Mouse (Mus musculus) hindbrain, embryonic 16.5 days (tissue): ENCODE data around the gene Pom121. TPM values are rescaled to one million over a fixed set of nuclear protein-coding genes. Genes with fewer than 3 reads are reported as not detected.
A peak's percentile ranks its signal among the peaks of the same experiment; 100 is the strongest.

ENCODE experiments used
- ATAC-seq: fragments of 200-750 bp; cut with Nextera tagmentation; 2 replicates; pipeline ENCODE4 v1.8.0; 2017; ENCODE audit warnings: moderate TSS enrichment, moderate library complexity
- H3K27ac ChIP-seq: fragments of 300-500 bp; sonication (generic); 2 replicates; pipeline ENCODE4 v1.5.1; 2014; ENCODE audit warnings: low read depth, mild to moderate bottlenecking, control low read depth, low read length, moderate library complexity
- H3K27me3 ChIP-seq: fragments of 300-500 bp; sonication (generic); replicated peaks from 2 replicates; pipeline ENCODE4 v1.6.1; 2014; ENCODE audit warnings: low read length; ENCODE audit not compliant: control insufficient read depth, insufficient read depth
- H3K36me3 ChIP-seq: fragments of 300-500 bp; sonication (generic); 2 replicates; pipeline ENCODE4 v1.6.1; 2014; ENCODE audit warnings: mild to moderate bottlenecking, low read length, moderate library complexity, mixed read lengths; ENCODE audit not compliant: control insufficient read depth, insufficient read depth
- H3K4me1 ChIP-seq: fragments of 300-500 bp; sonication (generic); 2 replicates; pipeline ENCODE4 v1.6.1; 2014; ENCODE audit warnings: low read depth, low read length; ENCODE audit not compliant: control insufficient read depth, insufficient read depth
- H3K4me2 ChIP-seq: fragments of 300-500 bp; sonication (generic); 2 replicates; pipeline ENCODE4 v1.6.1; 2014; ENCODE audit warnings: mild to moderate bottlenecking, low read length, control low read depth, moderate library complexity
- H3K4me3 ChIP-seq: fragments of 300-500 bp; sonication (generic); 2 replicates; pipeline ENCODE4 v1.5.1; 2014; ENCODE audit warnings: mild to moderate bottlenecking, low read length, control low read depth, moderate library complexity
- H3K9ac ChIP-seq: fragments of 300-500 bp; sonication (generic); 2 replicates; pipeline ENCODE4 v1.6.1; 2014; ENCODE audit warnings: low read depth, mild to moderate bottlenecking, control low read depth, low read length, moderate library complexity
- H3K9me3 ChIP-seq: fragments of 300-500 bp; sonication (generic); 2 replicates; pipeline ENCODE4 v1.6.1; 2014; ENCODE audit warnings: mild to moderate bottlenecking, low read length, moderate library complexity; ENCODE audit not compliant: control insufficient read depth
- WGBS: fragments of 180-500 bp; shearing (Covaris S2); extraction: QIAGEN DNeasy Blood & Tissue Kit; methylation state at CpG from one replicate; pipeline ENCODE4 v1.1.7; 2014; 5-methylcytosine and 5-hydroxymethylcytosine counted together
- polyA plus RNA-seq: library from polyadenylated mRNA; unstranded; fragments of >200 nt; fragmentation: Nextera tagmentation; extraction: Ambion mirVana; gene quantifications from 2 replicates; pipeline ENCODE4 v1.2.1, GENCODE M21; 2015

Pom121 gene
- polyA plus RNA-seq, 1 experiment from 2014 or later, result 7.4 TPM

- Histone ChIP-seq H3K4me1 (no peaks in the 10 kb centered on the region), H3K27ac (no peak overlapping the region), H3K36me3 (no peaks in the 10 kb centered on the region; the same call in 1 of the 2 replicates), H3K4me2 (peak overlapping the region; percentile 49), H3K4me3 (0 out of 2 replicates have a peak overlapping the region, but pooled peaks have one; percentile 6), H3K9ac (0 out of 2 replicates have a peak overlapping the region, but pooled peaks have one; percentile 17), H3K9me3 (no peaks in the 10 kb centered on the region), H3K27me3 (no peaks in the 10 kb centered on the region)
- ATAC-seq, result peak; percentile 89
- 33% methylated on average over 19 of the region's 20 CpGs for WGBS
These were observed 10.3 kb upstream of the Pom121 start for GRCm38 (mm10) chr5:135404623-135405022.

- Histone ChIP-seq H3K9me3 (no peaks in the 10 kb centered on the region), H3K9ac (no peak overlapping the region), H3K36me3 (no peaks in the 10 kb centered on the region), H3K27me3 (0 out of 2 replicates have a peak, but pooled peaks cover 2% of the 10 kb centered on the region), H3K4me1 (no peaks in the 10 kb centered on the region), H3K4me2 (no peak overlapping the region), H3K4me3 (no peak overlapping the region), H3K27ac (no peak overlapping the region)
- WGBS, result 3% methylated on average over 2 of the region's 2 CpGs
- ATAC-seq, result 0 out of 2 replicates have a peak, but pooled peaks have one; percentile 66
These were observed 5.9 kb upstream of the Pom121 start for GRCm38 (mm10) chr5:135400244-135400643.

GRCm38 (mm10) chr5:135399382-135399781 lies 5.0 kb upstream of the Pom121 start:
- 71% methylated on average over 6 of the region's 6 CpGs for WGBS
- H3K27ac ChIP-seq, result no peak overlapping the region
- no peak for ATAC-seq
- H3K9me3 ChIP-seq, result no peaks in the 10 kb centered on the region
- no peak overlapping the region for H3K4me2 ChIP-seq
- peaks cover 3% of the 10 kb centered on the region for H3K4me1 ChIP-seq
- no peaks in the 10 kb centered on the region for H3K36me3 ChIP-seq
- no peak overlapping the region for H3K9ac ChIP-seq
- H3K27me3 ChIP-seq, result 0 out of 2 replicates have a peak, but pooled peaks cover 2% of the 10 kb centered on the region
- no peak overlapping the region for H3K4me3 ChIP-seq

- H3K36me3 ChIP-seq, result peaks cover 10% of the 10 kb centered on the region
- H3K27me3 ChIP-seq, result 0 out of 2 replicates have a peak, but pooled peaks cover 2% of the 10 kb centered on the region
- no peak overlapping the region for H3K4me2 ChIP-seq
- H3K9me3 ChIP-seq, result no peaks in the 10 kb centered on the region
- 57% methylated on average over 5 of the region's 5 CpGs for WGBS
- H3K9ac ChIP-seq, result no peak overlapping the region
- H3K27ac ChIP-seq, result no peak overlapping the region
- no peak for ATAC-seq
- H3K4me1 ChIP-seq, result peaks cover 17% of the 10 kb centered on the region
- no peak overlapping the region for H3K4me3 ChIP-seq
These were observed 1.5 kb upstream of the Pom121 start for GRCm38 (mm10) chr5:135395826-135396225.

- Histone ChIP-seq H3K27me3 (no peaks in the 10 kb centered on the region), H3K27ac (no peak overlapping the region), H3K4me1 (no peaks in the 10 kb centered on the region), H3K36me3 (peaks cover 72% of the 10 kb centered on the region), H3K4me2 (no peak overlapping the region), H3K4me3 (no peak overlapping the region), H3K9me3 (no peaks in the 10 kb centered on the region), H3K9ac (no peak overlapping the region)
- no peak for ATAC-seq
- 85% methylated on average over 10 of the region's 10 CpGs for WGBS
These were observed 10.6 kb downstream of the Pom121 start for GRCm38 (mm10) chr5:135383771-135384170.

- Histone ChIP-seq H3K4me1 (no peaks in the 10 kb centered on the region), H3K9ac (no peak overlapping the region), H3K9me3 (no peaks in the 10 kb centered on the region), H3K27me3 (no peaks in the 10 kb centered on the region), H3K4me3 (no peak overlapping the region), H3K27ac (no peak overlapping the region), H3K4me2 (no peak overlapping the region), H3K36me3 (peaks cover 78% of the 10 kb centered on the region)
- WGBS, result 92% methylated on average over 7 of the region's 7 CpGs
- ATAC-seq, result no peak
These were observed 11.6 kb downstream of the Pom121 start for GRCm38 (mm10) chr5:135382746-135383145.

GRCm38 (mm10) chr5:135381356-135381925 lies 12.9 kb downstream of the Pom121 start:
- Histone ChIP-seq H3K27me3 (no peaks in the 10 kb centered on the region), H3K36me3 (peaks cover 74% of the 10 kb centered on the region), H3K4me1 (no peaks in the 10 kb centered on the region), H3K9me3 (no peaks in the 10 kb centered on the region), H3K4me2 (no peak overlapping the region), H3K9ac (no peak overlapping the region), H3K4me3 (no peak overlapping the region), H3K27ac (no peak overlapping the region)
- ATAC-seq, result no peak
- WGBS, result 92% methylated on average over 10 of the region's 10 CpGs

- H3K9ac ChIP-seq, result no peak overlapping the region
- WGBS, result 93% methylated on average over 4 of the region's 4 CpGs
- H3K4me2 ChIP-seq, result no peak overlapping the region
- H3K9me3 ChIP-seq, result no peaks in the 10 kb centered on the region
- no peak for ATAC-seq
- no peak overlapping the region for H3K4me3 ChIP-seq
- H3K27ac ChIP-seq, result no peak overlapping the region
- no peaks in the 10 kb centered on the region for H3K27me3 ChIP-seq
- H3K36me3 ChIP-seq, result peaks cover 80% of the 10 kb centered on the region
- no peaks in the 10 kb centered on the region for H3K4me1 ChIP-seq
These were observed 13.7 kb downstream of the Pom121 start for GRCm38 (mm10) chr5:135380681-135381080.

GRCm38 (mm10) chr5:135376341-135376740 lies 18.0 kb downstream of the Pom121 start:
- H3K4me3 ChIP-seq, result no peak overlapping the region
- H3K27ac ChIP-seq, result no peak overlapping the region
- WGBS, result 74% methylated on average over 2 of the region's 2 CpGs
- H3K9me3 ChIP-seq, result no peaks in the 10 kb centered on the region
- no peaks in the 10 kb centered on the region for H3K4me1 ChIP-seq
- no peak overlapping the region for H3K9ac ChIP-seq
- peaks cover 70% of the 10 kb centered on the region for H3K36me3 ChIP-seq
- no peaks in the 10 kb centered on the region for H3K27me3 ChIP-seq
- no peak for ATAC-seq
- H3K4me2 ChIP-seq, result no peak overlapping the region
